Mouse (Mus musculus) MEL (cell line): Measurements from ENCODE around the gene Rabl6.
"Not testable (repeated sequence)": the region's sequence is repeated elsewhere in the genome, so short reads cannot be mapped to it uniquely, and the experiment has no call there.

Source experiments
- CHD1 ChIP-seq: IDR thresholded peaks from 2 replicates; pipeline ENCODE4 v1.6.1; 2012; ENCODE audit warnings: low read depth, mild to moderate bottlenecking, inconsistent platforms, low read length, improper control_type of control experiment
- MAFK ChIP-seq: IDR thresholded peaks from 2 replicates; pipeline ENCODE4 v1.6.1; 2011; ENCODE audit warnings: low read depth, mild to moderate bottlenecking, low read length, improper control_type of control experiment, borderline replicate concordance
- NELFE ChIP-seq: IDR thresholded peaks from 2 replicates; pipeline ENCODE4 v1.6.1; 2011; ENCODE audit warnings: low read depth, low read length, improper control_type of control experiment
- POLR2A ChIP-seq, 2 experiments: IDR thresholded peaks; 2 replicates each; pipeline ENCODE4 v1.6.1; 2011 to 2012; ENCODE audit warnings: low read length in 2 of 2, mild to moderate bottlenecking in 2 of 2, control low read depth in 1 of 2, improper control_type of control experiment in 1 of 2, low read depth in 1 of 2, moderate library complexity in 1 of 2; ENCODE audit not compliant: control insufficient read depth in 1 of 2, insufficient read depth in 1 of 2, poor library complexity in 1 of 2
- TAL1 ChIP-seq: IDR thresholded peaks from 2 replicates; pipeline ENCODE4 v1.6.1; 2012; ENCODE audit warnings: mild to moderate bottlenecking, inconsistent platforms, low read length, moderate library complexity, mixed read lengths
- TCF12 ChIP-seq: IDR thresholded peaks from 2 replicates; pipeline ENCODE4 v1.6.1; 2014; ENCODE audit warnings: low read depth, mild to moderate bottlenecking, inconsistent platforms, low read length, improper control_type of control experiment, moderate library complexity
- USF1 ChIP-seq: IDR thresholded peaks from 2 replicates; pipeline ENCODE4 v1.6.1; 2014; ENCODE audit warnings: low read depth, mild to moderate bottlenecking, inconsistent platforms, low read length, improper control_type of control experiment, moderate library complexity
- ZKSCAN1 ChIP-seq: IDR thresholded peaks from 2 replicates; pipeline ENCODE4 v1.6.1; 2012; ENCODE audit warnings: low read depth, mild to moderate bottlenecking, inconsistent platforms, low read length, improper control_type of control experiment, moderate library complexity

GRCm38 (mm10) chr2:25553171-25553786 is 55.0 kb downstream of the Rabl6 start:
- not testable (repeated sequence) for TF ChIP-seq POLR2A (IDR thresholded peaks at IDR 0.05; ENCODE audit: control insufficient read depth in 1 of 2, insufficient read depth in 1 of 2, low read depth in 1 of 2, low read length in 2 of 2, poor library complexity in 1 of 2); CHD1; MAFK; USF1; TCF12; TAL1; NELFE; ZKSCAN1
